Mouse (Mus musculus) liver, postnatal 0 days (tissue): ENCODE measurements around the gene Sec14l4.

ENCODE experiments used
- CTCF ChIP-seq: sonication (generic); IDR thresholded peaks from 2 replicates; pipeline ENCODE4 v1.5.1; 2016; ENCODE audit warnings: antibody characterized with exemption, low read depth
- EP300 ChIP-seq: IDR thresholded peaks from 2 replicates; pipeline ENCODE4 v1.6.1; 2016; ENCODE audit warnings: antibody characterized with exemption, low read depth, mild to moderate bottlenecking

- TF ChIP-seq CTCF (no peak), EP300 (no peak)
These were observed 7.9 kb upstream of the Sec14l4 start for GRCm38 (mm10) chr11:4023321-4023720.
